Mouse (Mus musculus) thymus, adult 2 months (tissue): ENCODE results near the gene Rfx8.

Source experiments
- CTCF ChIP-seq: fragments of 200-500 bp; IDR thresholded peaks from 2 replicates; pipeline ENCODE4 v1.5.1; 2012; ENCODE audit warnings: mild to moderate bottlenecking, control low read depth, low read length, moderate library complexity, borderline replicate concordance; ENCODE audit not compliant: control insufficient read depth, poor library complexity, insufficient read depth; ENCODE audit errors: extremely low read depth
- POLR2A ChIP-seq: fragments of 200-500 bp; IDR thresholded peaks from 2 replicates; pipeline ENCODE4 v1.6.1; 2012; ENCODE audit warnings: mild to moderate bottlenecking, low read length, control low read depth, moderate library complexity; ENCODE audit not compliant: control insufficient read depth, poor library complexity, insufficient read depth; ENCODE audit errors: extremely low read depth

- no peak for TF ChIP-seq POLR2A
- TF ChIP-seq CTCF, result no peak
Measured at GRCm38 (mm10) chr1:39678883-39679282, 41.9 kb downstream of the Rfx8 start.
